16 mouse cellular contexts compared by ENCODE assay signal in the genomic region with DNA sequence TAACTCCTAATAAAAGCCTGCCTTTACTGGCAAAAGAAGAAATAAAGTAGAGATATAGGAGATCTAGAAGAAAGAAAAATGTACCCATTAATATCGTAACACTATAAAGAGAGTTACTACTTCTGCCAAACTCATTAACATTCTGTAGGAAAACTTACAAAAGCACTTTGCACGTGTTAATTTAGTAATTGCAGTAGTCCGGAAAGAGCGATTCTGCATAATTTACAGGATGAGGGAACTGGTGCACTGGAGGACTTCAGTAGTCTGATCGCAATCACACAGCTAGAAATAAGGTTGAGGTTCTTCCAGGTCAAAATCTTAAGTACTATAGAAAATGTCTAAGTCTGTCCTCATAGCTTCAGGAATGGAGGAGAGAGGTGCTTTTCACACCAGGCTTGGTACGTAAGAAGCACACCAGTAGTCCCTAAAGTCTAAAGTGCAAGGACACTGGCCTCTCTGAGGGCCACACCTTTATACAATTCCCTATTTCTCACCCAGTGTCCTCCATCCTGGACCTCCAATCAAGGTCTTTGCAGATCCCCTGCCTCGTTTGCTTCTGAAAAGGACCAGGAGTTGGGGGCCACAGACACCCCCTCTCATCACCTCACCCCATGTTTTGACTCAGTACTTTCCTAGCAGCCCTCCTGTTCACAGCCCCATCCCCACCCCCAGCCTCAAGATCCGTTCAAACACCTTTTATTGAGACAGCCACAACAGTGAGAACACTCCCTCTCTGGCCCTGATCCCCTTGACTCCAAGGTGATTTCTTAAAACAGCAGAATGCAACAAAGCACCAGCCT.
DNase-seq lines count a peak whose midpoint lies in the region; ATAC-seq lines count a peak whose summit lies in the region.
"Had no signal": no experiment of that assay in that cellular context is flagged by ENCODE, and none has a peak within 500 bp of the region (broad histone marks: within the 10 kb centered on the region; RNA-seq: fewer than 3 reads in every experiment).

No protein-coding gene starts in this region.

- no peaks in the 10 kb centered on the region for H3K4me1 ChIP-seq in midbrain, embryonic 11.5 days (ENCODE audit: control insufficient read depth, insufficient read depth, low read length)
- H3K4me1 ChIP-seq in midbrain, embryonic 14.5 days (ENCODE audit: control insufficient read depth, insufficient read depth, low read length) = peaks cover 3% of the 10 kb centered on the region; the same call in 1 of the 2 replicates
- H3K4me1 ChIP-seq in limb, embryonic 10.5 days = peaks cover 16% of the 10 kb centered on the region

- H3K36me3 ChIP-seq in midbrain, embryonic 11.5 days (ENCODE audit: control insufficient read depth, insufficient read depth, low read length) = no peaks in the 10 kb centered on the region
- H3K36me3 ChIP-seq in midbrain, embryonic 14.5 days (ENCODE audit: control insufficient read depth, insufficient read depth, low read length) = no peaks in the 10 kb centered on the region
- H3K36me3 ChIP-seq in limb, embryonic 10.5 days = no peaks in the 10 kb centered on the region

- 65% methylated on average over 8 of the region's 8 CpGs for WGBS in midbrain, embryonic 11.5 days
- 59% methylated on average over 8 of the region's 8 CpGs for WGBS in midbrain, embryonic 14.5 days
- WGBS in limb, embryonic 10.5 days = 64% methylated on average over 8 of the region's 8 CpGs

- no peak overlapping the region for H3K27ac ChIP-seq in midbrain, embryonic 11.5 days (ENCODE audit: low read depth, low read length)
- no peak overlapping the region; the same call in 1 of the 2 replicates for H3K27ac ChIP-seq in midbrain, embryonic 14.5 days (replicated peaks; ENCODE audit: low read depth, low read length)
- no peak overlapping the region for H3K27ac ChIP-seq in limb, embryonic 10.5 days

- no peak overlapping the region for H3K4me3 ChIP-seq in midbrain, embryonic 11.5 days (ENCODE audit: low read depth, low read length)
- no peak overlapping the region for H3K4me3 ChIP-seq in midbrain, embryonic 14.5 days (replicated peaks; ENCODE audit: low read depth, low read length)
- H3K4me3 ChIP-seq in limb, embryonic 10.5 days = no peak overlapping the region

- H3K9me3 ChIP-seq in midbrain, embryonic 11.5 days (ENCODE audit: control insufficient read depth, low read length) = no peaks in the 10 kb centered on the region
- no peaks in the 10 kb centered on the region for H3K9me3 ChIP-seq in midbrain, embryonic 14.5 days (ENCODE audit: control insufficient read depth, low read length)
- H3K9me3 ChIP-seq in limb, embryonic 10.5 days (replicated peaks) = no peaks in the 10 kb centered on the region

- no peak overlapping the region for H3K4me2 ChIP-seq in midbrain, embryonic 11.5 days
- no peak overlapping the region for H3K4me2 ChIP-seq in midbrain, embryonic 14.5 days (ENCODE audit: low read length)
- H3K4me2 ChIP-seq: heart, embryonic 11.5 days had no signal

- no peaks in the 10 kb centered on the region for H3K27me3 ChIP-seq in midbrain, embryonic 11.5 days (ENCODE audit: control insufficient read depth, insufficient read depth, low read length)
- no peaks in the 10 kb centered on the region for H3K27me3 ChIP-seq in midbrain, embryonic 14.5 days (ENCODE audit: control insufficient read depth, insufficient read depth, low read length)
- H3K27me3 ChIP-seq in limb, embryonic 10.5 days (ENCODE audit: low read depth, poor library complexity, severe bottlenecking) = no peaks in the 10 kb centered on the region; the same call in 1 of the 2 replicates
- H3K27me3 ChIP-seq: CH12.LX had no signal

- H3K9ac ChIP-seq in midbrain, embryonic 11.5 days (ENCODE audit: low read length) = no peak overlapping the region
- no peak overlapping the region for H3K9ac ChIP-seq in midbrain, embryonic 14.5 days (replicated peaks; ENCODE audit: low read length)

- no peak for ATAC-seq in midbrain, embryonic 11.5 days (ENCODE audit: low FRiP score)
- ATAC-seq in midbrain, embryonic 14.5 days (ENCODE audit: low FRiP score, low TSS enrichment) = no peak
- ATAC-seq in granulocyte monocyte progenitor cell, adult 5-6 weeks (replicated peaks; ENCODE audit: poor library complexity, severe bottlenecking) = no peak
- ATAC-seq: activated CD4-positive, CD25-positive, alpha-beta regulatory T cell, adult 4 months had no signal

- peak; percentile 4 for DNase-seq in embryo, embryonic 9.5 days (ENCODE audit: extremely low spot score)
- DNase-seq in embryo, embryonic 10 days (ENCODE audit: low spot score) = no peak
- DNase-seq in midbrain, embryonic 11.5 days (ENCODE audit: low spot score, missing footprints) = peak; percentile 80
- no peak for DNase-seq in midbrain, embryonic 14.5 days
- DNase-seq in limb, embryonic 10.5 days (ENCODE audit: low spot score) = peak; percentile 30
- DNase-seq in cerebellum, adult 8-10 months = no peak
- DNase-seq in lung, adult 18-20 months = no peak
- DNase-seq: cerebellum, adult 11 months; gastrocnemius, postnatal 10 days; heart, postnatal 4 days; kidney, adult 2 months; lung, postnatal 4 days had no signal

Comparison
In these comparisons a context has a peak if more than half of its experiments do, and no peak if none do; other contexts are left out.
1. DNase-seq: peak in embryo, embryonic 9.5 days (single experiment), midbrain, embryonic 11.5 days (single experiment) and limb, embryonic 10.5 days (single experiment); none in embryo, embryonic 10 days (single experiment), midbrain, embryonic 14.5 days (single experiment), cerebellum, adult 8-10 months (single experiment) and lung, adult 18-20 months (0 of 2).